Mouse (Mus musculus): ENCODE results near the gene Ppp3r1. TPM values are rescaled to one million over a fixed set of nuclear protein-coding genes. Genes with fewer than 3 reads are reported as not detected.
"Not testable (repeated sequence)": the region's sequence is repeated elsewhere in the genome, so short reads cannot be mapped to it uniquely, and the experiment has no call there.

Ppp3r1 gene
- polyA plus RNA-seq, 1 experiment = 7.6 TPM

DNA sequence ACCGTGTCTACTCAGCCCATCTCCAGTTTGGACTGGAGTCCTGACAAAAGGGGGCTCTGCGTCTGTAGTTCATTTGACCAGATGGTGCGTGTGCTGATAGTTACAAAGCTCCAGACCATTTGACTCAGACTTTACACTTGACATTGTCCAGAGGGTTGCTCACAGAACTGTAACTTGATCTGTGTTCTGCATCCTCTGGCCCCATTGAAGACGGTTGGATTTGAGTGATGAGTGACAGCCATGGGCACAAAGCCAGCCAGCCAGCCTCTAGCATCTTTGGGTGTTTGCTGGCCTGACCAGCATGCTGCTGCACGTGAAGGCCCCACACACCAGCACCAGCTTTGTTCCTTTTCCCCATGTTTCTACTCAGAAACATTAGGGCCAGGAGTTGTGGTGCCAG, 73.7 kb downstream of the Ppp3r1 start:
- no peaks in the 10 kb centered on the region for H3K4me1 ChIP-seq (ENCODE audit: control insufficient read depth, insufficient read depth, low read length)
- H3K36me3 ChIP-seq (ENCODE audit: control insufficient read depth, insufficient read depth, low read length) = no peaks in the 10 kb centered on the region; the same call in 1 of the 2 replicates
- H3K4me3 ChIP-seq (ENCODE audit: control insufficient read depth, low read depth, low read length) = no peak overlapping the region
- TF ChIP-seq POLR2A (IDR thresholded peaks at IDR 0.05; ENCODE audit: control insufficient read depth, low read depth, low read length) (no peak), CTCF (IDR thresholded peaks at IDR 0.05; ENCODE audit: control insufficient read depth, insufficient read depth, insufficient replicate concordance, low read depth, low read length) (no peak)
- no peaks in the 10 kb centered on the region for H3K27me3 ChIP-seq (ENCODE audit: control insufficient read depth, insufficient read depth, low read length)
- H3K27ac ChIP-seq (ENCODE audit: control insufficient read depth, insufficient read depth, low read depth, low read length) = no peak overlapping the region

DNA sequence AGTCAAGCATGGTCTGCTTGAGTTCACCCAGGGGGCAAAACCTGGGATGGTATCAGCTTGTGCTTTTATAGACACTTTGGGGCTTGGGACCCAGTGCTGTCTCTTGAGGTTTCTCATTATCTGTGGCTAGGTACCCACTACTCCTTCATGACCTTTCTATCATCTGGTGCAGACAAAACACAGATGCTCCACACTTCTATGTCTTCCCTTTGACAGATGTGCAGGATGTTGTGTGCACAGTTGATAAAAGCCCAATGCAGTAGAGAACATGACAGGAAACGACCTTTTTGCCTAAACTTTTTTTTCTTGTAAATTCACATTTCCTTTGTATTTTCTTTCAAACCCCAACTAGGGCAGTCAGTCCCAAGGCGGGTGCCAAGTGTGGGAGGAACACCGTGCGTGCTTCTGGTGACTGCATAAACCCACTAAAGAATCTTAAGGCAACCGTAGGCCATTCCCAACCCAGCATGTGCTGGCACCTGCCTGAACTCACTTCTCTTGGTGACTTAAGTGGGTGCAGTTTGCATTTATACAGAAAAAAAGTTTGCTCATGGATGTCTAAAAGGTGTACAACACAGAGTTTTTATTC, 77.5 kb downstream of the Ppp3r1 start:
- no peaks in the 10 kb centered on the region for H3K4me1 ChIP-seq (ENCODE audit: control insufficient read depth, insufficient read depth, low read length)
- TF ChIP-seq CTCF (IDR thresholded peaks at IDR 0.05; ENCODE audit: control insufficient read depth, insufficient read depth, insufficient replicate concordance, low read depth, low read length) = no peak
- no peak for TF ChIP-seq POLR2A (IDR thresholded peaks at IDR 0.05; ENCODE audit: control insufficient read depth, low read depth, low read length)
- H3K27me3 ChIP-seq (ENCODE audit: control insufficient read depth, insufficient read depth, low read length) = no peaks in the 10 kb centered on the region
- H3K27ac ChIP-seq (ENCODE audit: control insufficient read depth, insufficient read depth, low read depth, low read length) = no peak overlapping the region
- no peak overlapping the region for H3K4me3 ChIP-seq (ENCODE audit: control insufficient read depth, low read depth, low read length)
- H3K36me3 ChIP-seq (ENCODE audit: control insufficient read depth, insufficient read depth, low read length) = no peaks in the 10 kb centered on the region; the same call in 1 of the 2 replicates

DNA sequence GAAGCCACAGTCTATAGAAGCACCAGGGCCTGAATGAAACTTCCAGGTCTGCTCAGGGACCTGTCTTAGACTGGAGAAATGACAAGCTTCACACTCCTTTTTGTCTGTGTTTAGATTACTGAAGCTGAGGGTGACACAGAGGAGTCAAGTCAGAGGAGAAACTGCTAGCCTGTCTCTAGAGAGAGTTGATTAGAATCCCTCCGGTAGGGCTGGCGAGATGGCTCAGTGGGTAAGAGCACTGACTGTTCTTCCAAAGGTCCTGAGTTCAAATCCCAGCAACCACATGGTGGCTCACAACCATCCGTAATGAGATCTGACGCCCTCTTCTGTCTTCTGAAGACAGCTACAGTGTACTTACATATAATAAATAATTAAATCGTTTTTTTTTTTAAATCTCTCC, 79.5 kb downstream of the Ppp3r1 start:
- not testable (repeated sequence) for H3K27me3 ChIP-seq (ENCODE audit: control insufficient read depth, insufficient read depth, low read length)

DNA sequence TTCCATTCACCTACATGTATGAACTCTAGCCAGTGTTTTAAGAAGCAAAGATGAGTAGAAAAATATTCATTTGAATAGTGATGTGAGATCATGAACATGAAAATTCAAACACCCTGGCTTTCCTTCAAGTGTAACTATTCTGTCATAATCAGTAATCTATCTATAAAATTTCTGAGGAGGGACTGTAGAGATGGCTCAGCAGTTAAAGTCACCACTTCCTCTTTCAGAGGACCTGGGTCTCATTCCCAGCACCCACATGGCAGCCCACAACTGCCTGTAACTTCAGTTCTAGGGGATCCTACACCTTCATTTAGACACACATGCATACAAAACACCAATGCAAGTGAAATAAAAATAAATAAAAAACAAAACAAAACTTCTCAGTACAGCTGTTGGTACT, 89.7 kb downstream of the Ppp3r1 start:
- no peak overlapping the region for H3K4me3 ChIP-seq (ENCODE audit: control insufficient read depth, low read depth, low read length)
- no peak for TF ChIP-seq CTCF (IDR thresholded peaks at IDR 0.05; ENCODE audit: control insufficient read depth, insufficient read depth, insufficient replicate concordance, low read depth, low read length)
- H3K27me3 ChIP-seq (ENCODE audit: control insufficient read depth, insufficient read depth, low read length) = no peaks in the 10 kb centered on the region
- H3K27ac ChIP-seq (ENCODE audit: control insufficient read depth, insufficient read depth, low read depth, low read length) = no peak overlapping the region
- no peaks in the 10 kb centered on the region for H3K4me1 ChIP-seq (ENCODE audit: control insufficient read depth, insufficient read depth, low read length)
- no peaks in the 10 kb centered on the region for H3K36me3 ChIP-seq (ENCODE audit: control insufficient read depth, insufficient read depth, low read length)

More for the DNA sequence above, 79.5 kb downstream of the Ppp3r1 start:
- not testable (repeated sequence) for H3K36me3 ChIP-seq (ENCODE audit: control insufficient read depth, insufficient read depth, low read length); H3K27ac ChIP-seq (ENCODE audit: control insufficient read depth, insufficient read depth, low read depth, low read length); H3K4me1 ChIP-seq (ENCODE audit: control insufficient read depth, insufficient read depth, low read length); H3K4me3 ChIP-seq (ENCODE audit: control insufficient read depth, low read depth, low read length)

Other genes with a start within 250 kb of the Ppp3r1 start
- 0.43 and 0.81 TPM in 2 replicates for gene Fbxo48, start 207.9 kb upstream of the Ppp3r1 start, polyA plus RNA-seq (2012; rRNA removed)
- gene Cnrip1, start 107.7 kb upstream of the Ppp3r1 start, polyA plus RNA-seq (2012; rRNA removed) = 0.58 and 0.75 TPM in 2 replicates
- 0.21 and 0.24 TPM in 2 replicates for gene Plek, start 106.9 kb upstream of the Ppp3r1 start, polyA plus RNA-seq (2012; rRNA removed)
- gene Wdr92, start 22.8 kb downstream of the Ppp3r1 start, polyA plus RNA-seq (2012; rRNA removed) = 8.1 and 9.0 TPM in 2 replicates
- gene Pno1, start 52.3 kb downstream of the Ppp3r1 start, polyA plus RNA-seq (2012; rRNA removed) = 5.0 and 5.6 TPM in 2 replicates
- 11.8 and 12.4 TPM in 2 replicates for gene C1d, start 98.3 kb downstream of the Ppp3r1 start, polyA plus RNA-seq (2012; rRNA removed)